8 mouse cellular contexts compared by ENCODE assay signal in the genomic region with DNA sequence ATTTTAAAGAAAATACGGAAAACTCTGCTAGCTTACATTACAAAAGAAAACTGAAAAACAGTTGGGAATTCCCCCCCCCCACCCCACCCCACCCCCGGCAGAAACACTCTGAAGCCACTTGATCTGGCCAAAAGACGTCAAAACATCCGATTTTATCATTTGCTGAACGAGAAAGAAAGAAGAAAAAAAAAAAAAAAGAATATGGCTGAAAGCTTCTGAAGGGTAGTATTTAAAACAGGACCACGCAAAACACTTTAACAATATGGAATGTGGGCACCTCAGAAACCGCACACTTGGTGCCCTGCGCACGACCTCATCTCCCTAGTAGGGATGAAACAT. TPM values are rescaled to one million over a fixed set of nuclear protein-coding genes. Genes with fewer than 3 reads are reported as not detected.
DNase-seq lines count a peak whose midpoint lies in the region; ATAC-seq lines count a peak whose summit lies in the region.
"Had no signal": no experiment of that assay in that cellular context is flagged by ENCODE, and none has a peak within 500 bp of the region (broad histone marks: within the 10 kb centered on the region; RNA-seq: fewer than 3 reads in every experiment).

No protein-coding gene starts in this region.

- 1% methylated on average over 9 of the region's 9 CpGs for WGBS in neural tube, embryonic 11.5 days
- WGBS in forebrain, embryonic 11.5 days = under 1% methylated on average over 9 of the region's 9 CpGs
- WGBS in stomach, embryonic 16.5 days = 0% methylated on average over 9 of the region's 9 CpGs

- peak overlapping the region; percentile 97 for H3K9ac ChIP-seq in neural tube, embryonic 11.5 days (ENCODE audit: low read length)
- peak overlapping the region; percentile 97 for H3K9ac ChIP-seq in forebrain, embryonic 11.5 days (ENCODE audit: low read length)
- peak overlapping the region; percentile 98 for H3K9ac ChIP-seq in stomach, embryonic 16.5 days (ENCODE audit: low read length)

- H3K36me3 ChIP-seq in neural tube, embryonic 11.5 days (ENCODE audit: control insufficient read depth, insufficient read depth, low read length) = no peaks in the 10 kb centered on the region
- H3K36me3 ChIP-seq in forebrain, embryonic 11.5 days (ENCODE audit: control insufficient read depth, insufficient read depth, low read length) = no peaks in the 10 kb centered on the region
- H3K36me3 ChIP-seq in stomach, embryonic 16.5 days (ENCODE audit: control insufficient read depth, insufficient read depth, low read length) = no peaks in the 10 kb centered on the region

- peak overlapping the region; percentile 98; the same call in 1 of the 2 replicates for H3K27ac ChIP-seq in neural tube, embryonic 11.5 days (ENCODE audit: low read depth, low read length)
- H3K27ac ChIP-seq in forebrain, embryonic 11.5 days (ENCODE audit: low read depth, low read length) = no peak overlapping the region; the same call in 1 of the 2 replicates
- H3K27ac ChIP-seq in stomach, embryonic 16.5 days (ENCODE audit: low read length) = peak overlapping the region; percentile 99; the same call in 1 of the 2 replicates

- H3K27me3 ChIP-seq in neural tube, embryonic 11.5 days (ENCODE audit: control insufficient read depth, insufficient read depth, low read length) = no peaks in the 10 kb centered on the region
- H3K27me3 ChIP-seq in forebrain, embryonic 11.5 days (ENCODE audit: control insufficient read depth, insufficient read depth, low read length) = no peaks in the 10 kb centered on the region
- no peaks in the 10 kb centered on the region for H3K27me3 ChIP-seq in stomach, embryonic 16.5 days (ENCODE audit: control insufficient read depth, insufficient read depth, low read length)

- DNase-seq in neural tube, embryonic 11.5 days (ENCODE audit: low spot score) = no peak
- DNase-seq in neural tube, embryonic 10.5 days (ENCODE audit: extremely low spot score, low spot score) = no peak
- DNase-seq in forebrain, embryonic 11.5 days (ENCODE audit: low spot score) = no peak
- DNase-seq in liver (peak; percentile 47), MN1 (ENCODE audit: low spot score) (no peak)
- no peak for DNase-seq in urinary bladder, postnatal 10 days (ENCODE audit: low spot score)
- DNase-seq: cerebellum, adult 11-12 months had no signal

- H3K9me3 ChIP-seq in neural tube, embryonic 11.5 days (ENCODE audit: control insufficient read depth, low read length) = no peaks in the 10 kb centered on the region
- no peaks in the 10 kb centered on the region for H3K9me3 ChIP-seq in forebrain, embryonic 11.5 days (ENCODE audit: control insufficient read depth, low read length)
- no peaks in the 10 kb centered on the region for H3K9me3 ChIP-seq in stomach, embryonic 16.5 days (replicated peaks; ENCODE audit: control insufficient read depth, low read length)

- peak; percentile 16; the same call in 1 of the 2 replicates for ATAC-seq in neural tube, embryonic 11.5 days (ENCODE audit: insufficient read depth, low FRiP score, low TSS enrichment)
- ATAC-seq in forebrain, embryonic 11.5 days (replicated peaks; ENCODE audit: low FRiP score) = peak; percentile 16; the same call in 1 of the 2 replicates
- 0 out of 2 replicates have a peak, but pooled peaks have one; percentile 12 for ATAC-seq in stomach, embryonic 16.5 days (ENCODE audit: insufficient read depth, low FRiP score)

- peaks cover 5% of the 10 kb centered on the region for H3K4me1 ChIP-seq in neural tube, embryonic 11.5 days (ENCODE audit: control insufficient read depth, insufficient read depth, low read length)
- H3K4me1 ChIP-seq in forebrain, embryonic 11.5 days (replicated peaks; ENCODE audit: control insufficient read depth, insufficient read depth, low read length) = 0 out of 2 replicates have a peak, but pooled peaks cover 2% of the 10 kb centered on the region
- H3K4me1 ChIP-seq in stomach, embryonic 16.5 days (ENCODE audit: control insufficient read depth, insufficient read depth, low read length) = peaks cover 15% of the 10 kb centered on the region

- H3K4me2 ChIP-seq in neural tube, embryonic 11.5 days (ENCODE audit: low read depth) = peak overlapping the region; percentile 53
- peak overlapping the region; percentile 72 for H3K4me2 ChIP-seq in forebrain, embryonic 11.5 days (ENCODE audit: low read depth, low read length, severe bottlenecking)
- H3K4me2 ChIP-seq in stomach, embryonic 16.5 days (ENCODE audit: low read depth, low read length) = peak overlapping the region; percentile 61

- H3K4me3 ChIP-seq in neural tube, embryonic 11.5 days (ENCODE audit: low read depth, low read length) = peak overlapping the region; percentile 85
- peak overlapping the region; percentile 96 for H3K4me3 ChIP-seq in forebrain, embryonic 11.5 days (ENCODE audit: low read depth, low read length)
- H3K4me3 ChIP-seq in stomach, embryonic 16.5 days (replicated peaks; ENCODE audit: low read length) = peak overlapping the region; percentile 98

RNA-seq across cellular contexts. Expression of gene Rsbn1l, which starts 5.7 kb away (rescaled TPM):
- polyA plus RNA-seq in neural tube, embryonic 11.5 days (2014; fragmentation: Nextera tagmentation; extraction: Ambion mirVana) = 5.4 and 5.6 TPM in 2 replicates
- polyA plus RNA-seq in forebrain, embryonic 11.5 days (2014; fragmentation: Nextera tagmentation; extraction: Ambion mirVana) = 7.2 and 8.3 TPM in 2 replicates
- 4.2 and 4.6 TPM in 2 replicates for polyA plus RNA-seq in stomach, embryonic 16.5 days (2015; fragmentation: Nextera tagmentation; extraction: Ambion mirVana)
